Mouse (Mus musculus) MEL (cell line): Measurements from ENCODE around the gene Ren1. TPM values are rescaled to one million over a fixed set of nuclear protein-coding genes. Genes with fewer than 3 reads are reported as not detected.
A peak's percentile ranks its signal among the peaks of the same experiment; 100 is the strongest.

Source experiments
- DNase-seq: peaks from one replicate; pipeline ENCODE4 v3.0.0; 2011; ENCODE audit warnings: low read depth, low spot score
- H3K27ac ChIP-seq: 2 replicates; pipeline ENCODE4 v1.5.1; 2012; ENCODE audit warnings: low read depth, mild to moderate bottlenecking, control low read depth, low read length, moderate library complexity; ENCODE audit not compliant: control insufficient read depth
- H3K27me3 ChIP-seq, 2 experiments: fragments of 150-350 bp in 1 of 2; sonication (generic) in 1 of 2; 2 replicates each; pipeline ENCODE4 v1.6.1; 2012; ENCODE audit warnings: low read length in 2 of 2, mild to moderate bottlenecking in 2 of 2, improper control_type of control experiment in 1 of 2, moderate library complexity in 1 of 2; ENCODE audit not compliant: insufficient read depth in 2 of 2, control insufficient read depth in 1 of 2
- H3K36me3 ChIP-seq, 2 experiments: 2 replicates each; pipeline ENCODE4 v1.6.1; 2012 to 2014; ENCODE audit warnings: low read length in 2 of 2, improper control_type of control experiment in 1 of 2, inconsistent platforms in 1 of 2, mild to moderate bottlenecking in 1 of 2; ENCODE audit not compliant: insufficient read depth in 2 of 2, control insufficient read depth in 1 of 2
- H3K4me1 ChIP-seq, 2 experiments: fragments of 150-350 bp in 1 of 2; sonication (generic) in 1 of 2; 2 replicates each; pipeline ENCODE4 v1.6.1; 2012; ENCODE audit warnings: low read length in 2 of 2, improper control_type of control experiment in 1 of 2, mild to moderate bottlenecking in 1 of 2; ENCODE audit not compliant: insufficient read depth in 2 of 2, control insufficient read depth in 1 of 2
- H3K4me3 ChIP-seq, 2 experiments: fragments of 150-350 bp in 1 of 2; sonication (generic) in 1 of 2; 2 replicates each; pipeline ENCODE4 v1.5.1; 2012; ENCODE audit warnings: low read depth in 2 of 2, low read length in 2 of 2, mild to moderate bottlenecking in 2 of 2, moderate library complexity in 2 of 2, control low read depth in 1 of 2, improper control_type of control experiment in 1 of 2; ENCODE audit not compliant: control insufficient read depth in 1 of 2, insufficient read depth in 1 of 2
- H3K79me2 ChIP-seq: 2 replicates; pipeline ENCODE4 v1.6.1; 2012; ENCODE audit warnings: mild to moderate bottlenecking, low read length, moderate library complexity; ENCODE audit not compliant: control insufficient read depth, poor library complexity, insufficient read depth
- H3K9ac ChIP-seq: 2 replicates; pipeline ENCODE4 v1.6.1; 2012; ENCODE audit warnings: low read depth, mild to moderate bottlenecking, control low read depth, low read length, moderate library complexity; ENCODE audit not compliant: control insufficient read depth, poor library complexity, severe bottlenecking
- H3K9me3 ChIP-seq: fragments of 150-350 bp; sonication (generic); replicated peaks from 2 replicates; pipeline ENCODE4 v1.6.1; 2012; ENCODE audit warnings: mild to moderate bottlenecking, low read length, improper control_type of control experiment, moderate library complexity; ENCODE audit not compliant: insufficient read depth
- CHD1 ChIP-seq: IDR thresholded peaks from 2 replicates; pipeline ENCODE4 v1.6.1; 2012; ENCODE audit warnings: low read depth, mild to moderate bottlenecking, inconsistent platforms, low read length, improper control_type of control experiment
- CHD2 ChIP-seq: IDR thresholded peaks from 2 replicates; pipeline ENCODE4 v1.6.1; 2011; ENCODE audit warnings: low read length, improper control_type of control experiment
- E2F4 ChIP-seq: IDR thresholded peaks from 2 replicates; pipeline ENCODE4 v1.6.1; 2011; ENCODE audit warnings: low read depth, low read length, improper control_type of control experiment, borderline replicate concordance
- ELF1 ChIP-seq: IDR thresholded peaks from 2 replicates; pipeline ENCODE4 v1.6.1; 2014; ENCODE audit warnings: low read depth, mild to moderate bottlenecking, inconsistent platforms, low read length, improper control_type of control experiment, moderate library complexity
- EP300 ChIP-seq, 2 experiments: IDR thresholded peaks; 2 replicates each; pipeline ENCODE4 v1.6.1; 2011; ENCODE audit warnings: improper control_type of control experiment in 2 of 2, low read length in 2 of 2, low read depth in 1 of 2, mild to moderate bottlenecking in 1 of 2
- ETS1 ChIP-seq: IDR thresholded peaks from 2 replicates; pipeline ENCODE4 v1.6.1; 2012; ENCODE audit warnings: low read depth, mild to moderate bottlenecking, inconsistent platforms, low read length, improper control_type of control experiment, moderate library complexity
- GABPA ChIP-seq: IDR thresholded peaks from 2 replicates; pipeline ENCODE4 v1.6.1; 2012; ENCODE audit warnings: low read depth, mild to moderate bottlenecking, inconsistent platforms, low read length, improper control_type of control experiment, moderate library complexity
- GATA1 ChIP-seq: IDR thresholded peaks from 2 replicates; pipeline ENCODE4 v1.6.1; 2011; ENCODE audit warnings: low read depth, low read length, improper control_type of control experiment
- JUND ChIP-seq: IDR thresholded peaks from 2 replicates; pipeline ENCODE4 v1.6.1; 2011; ENCODE audit warnings: low read depth, mild to moderate bottlenecking, improper control_type of control experiment, low read length
- KAT2A ChIP-seq: conservative IDR thresholded peaks from 2 replicates; pipeline ENCODE4 v1.6.1; 2012; ENCODE audit warnings: low read depth, low read length, improper control_type of control experiment, inconsistent platforms
- MAX ChIP-seq: IDR thresholded peaks from 2 replicates; pipeline ENCODE4 v1.6.1; 2011; ENCODE audit warnings: low read length, improper control_type of control experiment
- MAZ ChIP-seq: IDR thresholded peaks from 2 replicates; pipeline ENCODE4 v1.6.1; 2012; ENCODE audit warnings: low read depth, mild to moderate bottlenecking, inconsistent platforms, low read length, improper control_type of control experiment
- MEF2A ChIP-seq: IDR thresholded peaks from 2 replicates; pipeline ENCODE4 v1.6.1; 2014; ENCODE audit warnings: low read depth, mild to moderate bottlenecking, inconsistent platforms, low read length, improper control_type of control experiment; ENCODE audit not compliant: poor library complexity, insufficient replicate concordance, severe bottlenecking; ENCODE audit errors: extremely low read depth
- MYB ChIP-seq: IDR thresholded peaks from 2 replicates; pipeline ENCODE4 v1.6.1; 2011; ENCODE audit warnings: mild to moderate bottlenecking, low read depth, low read length, improper control_type of control experiment
- MYC ChIP-seq: IDR thresholded peaks from 2 replicates; pipeline ENCODE4 v1.6.1; 2011; ENCODE audit warnings: low read depth, mild to moderate bottlenecking, low read length, improper control_type of control experiment, moderate library complexity
- NRF1 ChIP-seq: IDR thresholded peaks from 2 replicates; pipeline ENCODE4 v1.6.1; 2014; ENCODE audit warnings: low read depth, mild to moderate bottlenecking, inconsistent platforms, low read length, improper control_type of control experiment, moderate library complexity; ENCODE audit not compliant: poor library complexity, insufficient read depth, severe bottlenecking
- POLR2A ChIP-seq, 2 experiments: IDR thresholded peaks; 2 replicates each; pipeline ENCODE4 v1.6.1; 2011 to 2012; ENCODE audit warnings: low read length in 2 of 2, mild to moderate bottlenecking in 2 of 2, control low read depth in 1 of 2, improper control_type of control experiment in 1 of 2, low read depth in 1 of 2, moderate library complexity in 1 of 2; ENCODE audit not compliant: control insufficient read depth in 1 of 2, insufficient read depth in 1 of 2, poor library complexity in 1 of 2
- POLR2AphosphoS2 ChIP-seq: IDR thresholded peaks from 2 replicates; pipeline ENCODE4 v1.6.1; 2011; ENCODE audit warnings: low read length, improper control_type of control experiment
- RAD21 ChIP-seq: IDR thresholded peaks from 2 replicates; pipeline ENCODE4 v1.6.1; 2011; ENCODE audit warnings: mild to moderate bottlenecking, low read depth, low read length, improper control_type of control experiment
- RCOR1 ChIP-seq: IDR thresholded peaks from 2 replicates; pipeline ENCODE4 v1.6.1; 2012; ENCODE audit warnings: low read depth, mild to moderate bottlenecking, inconsistent platforms, low read length, improper control_type of control experiment
- SIN3A ChIP-seq: IDR thresholded peaks from 2 replicates; pipeline ENCODE4 v1.6.1; 2012; ENCODE audit warnings: low read length, improper control_type of control experiment, inconsistent platforms
- SMC3 ChIP-seq: IDR thresholded peaks from 2 replicates; pipeline ENCODE4 v1.6.1; 2011; ENCODE audit warnings: low read depth, low read length, improper control_type of control experiment
- TAL1 ChIP-seq: IDR thresholded peaks from 2 replicates; pipeline ENCODE4 v1.6.1; 2012; ENCODE audit warnings: mild to moderate bottlenecking, inconsistent platforms, low read length, moderate library complexity, mixed read lengths
- TBP ChIP-seq: IDR thresholded peaks from 2 replicates; pipeline ENCODE4 v1.8.0; 2011; ENCODE audit warnings: low read depth, low read length, improper control_type of control experiment
- TCF12 ChIP-seq: IDR thresholded peaks from 2 replicates; pipeline ENCODE4 v1.6.1; 2014; ENCODE audit warnings: low read depth, mild to moderate bottlenecking, inconsistent platforms, low read length, improper control_type of control experiment, moderate library complexity
- UBTF ChIP-seq: IDR thresholded peaks from 2 replicates; pipeline ENCODE4 v1.6.1; 2012; ENCODE audit warnings: low read depth, mild to moderate bottlenecking, inconsistent platforms, low read length, improper control_type of control experiment, moderate library complexity, borderline replicate concordance; ENCODE audit not compliant: insufficient read depth
- USF1 ChIP-seq: IDR thresholded peaks from 2 replicates; pipeline ENCODE4 v1.6.1; 2014; ENCODE audit warnings: low read depth, mild to moderate bottlenecking, inconsistent platforms, low read length, improper control_type of control experiment, moderate library complexity
- USF2 ChIP-seq, 2 experiments: IDR thresholded peaks; 2 replicates each; pipeline ENCODE4 v1.6.1; 2011 to 2012; ENCODE audit warnings: improper control_type of control experiment in 2 of 2, low read length in 2 of 2, borderline replicate concordance in 1 of 2, inconsistent platforms in 1 of 2, low read depth in 1 of 2, mild to moderate bottlenecking in 1 of 2; ENCODE audit not compliant: insufficient read depth in 1 of 2
- ZKSCAN1 ChIP-seq: IDR thresholded peaks from 2 replicates; pipeline ENCODE4 v1.6.1; 2012; ENCODE audit warnings: low read depth, mild to moderate bottlenecking, inconsistent platforms, low read length, improper control_type of control experiment, moderate library complexity
- ZNF384 ChIP-seq: IDR thresholded peaks from 2 replicates; pipeline ENCODE4 v1.6.1; 2012; ENCODE audit warnings: low read depth, mild to moderate bottlenecking, inconsistent platforms, low read length, improper control_type of control experiment
- polyA plus RNA-seq, 2 experiments: library from polyadenylated mRNA; stranded (reverse) in 1 of 2; unstranded in 1 of 2; fragments of >175 nt in 1 of 2; fragments of >200 nt in 1 of 2; gene quantifications; 2 replicates each; pipeline versions ENCODE4 v1.2.1 to v1.2.4; 2012; ENCODE audit warnings: low replicate concordance in 2 of 2, low read depth in 1 of 2; ENCODE audit not compliant: insufficient read length in 2 of 2, insufficient read depth in 1 of 2, missing spikeins in 1 of 2
- total RNA-seq: library from RNA; depleted of rRNA; stranded (reverse); fragments of 300-350 nt; gene quantifications from 2 replicates; pipeline ENCODE4 v1.2.3, GENCODE M21; 2012

Ren1 gene
- total and polyA plus RNA-seq, 3 experiments: 6.9 to 16.8 TPM; not detected in 1

GRCm38 (mm10) chr1:133386209-133386608, 35.9 kb downstream of the Ren1 start:
- TF ChIP-seq UBTF: no peak
- no peak for TF ChIP-seq POLR2AphosphoS2
- no peak for TF ChIP-seq USF2 (IDR thresholded peaks at IDR 0.05; ENCODE audit: borderline replicate concordance in 1 of 2, insufficient read depth in 1 of 2, low read depth in 1 of 2, low read length in 2 of 2)
- no peak for TF ChIP-seq E2F4
- TF ChIP-seq TBP: no peak
- TF ChIP-seq ELF1: no peak
- no peak for TF ChIP-seq SIN3A
- TF ChIP-seq CHD2: no peak
- no peak for TF ChIP-seq ZNF384
- no peak for TF ChIP-seq GATA1
- no peak for TF ChIP-seq MAX
- TF ChIP-seq CHD1: no peak
- TF ChIP-seq ZKSCAN1: no peak
- TF ChIP-seq ETS1: no peak
- TF ChIP-seq MYC: no peak
- TF ChIP-seq TCF12: no peak
- TF ChIP-seq SMC3: no peak
- no peak for TF ChIP-seq RAD21
- H3K27me3 ChIP-seq: no peaks in the 10 kb centered on the region

DNA sequence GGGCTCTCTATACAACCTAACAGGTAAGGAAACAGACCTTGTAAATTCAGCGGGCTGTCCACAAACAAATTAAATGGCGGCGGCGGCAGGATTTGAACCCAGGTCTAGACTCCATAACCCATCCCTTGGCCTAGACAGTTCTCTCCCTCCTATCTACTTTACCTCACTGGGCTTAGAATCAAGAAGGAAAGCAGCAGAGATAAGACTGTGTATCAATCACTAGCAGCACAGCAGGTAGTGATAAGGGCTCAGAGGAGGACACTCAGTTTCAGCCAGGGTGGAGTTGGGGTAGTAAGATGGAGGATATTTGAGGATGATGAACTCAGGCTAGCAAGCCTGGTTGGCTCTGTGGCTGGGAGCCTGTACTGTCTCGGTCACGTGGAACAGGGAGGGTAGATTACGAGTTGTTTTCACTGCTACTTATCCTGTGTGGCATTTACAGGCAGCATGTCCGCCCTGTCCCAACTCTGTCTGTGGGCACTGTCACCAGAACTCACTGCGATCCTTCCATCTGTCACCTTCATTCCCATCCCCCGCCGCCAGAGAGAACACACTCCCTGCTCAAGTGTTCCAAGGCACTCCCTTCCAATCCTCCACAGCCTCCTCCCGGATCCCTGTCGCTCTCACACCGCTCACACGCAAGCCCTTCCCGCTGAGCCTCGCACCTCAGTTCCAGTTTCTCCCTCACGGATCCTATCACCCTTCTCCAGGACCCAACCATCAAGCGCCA, 37.4 kb downstream of the Ren1 start:
- H3K4me3 ChIP-seq: no peak overlapping the region
- peaks cover 5 to 11% of the 10 kb centered on the region in 2 experiments; a peak in 2 of 4 replicates for H3K4me1 ChIP-seq
- H3K36me3 ChIP-seq: peaks cover 0 to 3% of the 10 kb centered on the region in 2 experiments; a peak in 1 of 4 replicates
- H3K79me2 ChIP-seq: no peaks in the 10 kb centered on the region
- H3K9ac ChIP-seq: no peak overlapping the region
- H3K27ac ChIP-seq: 0 out of 2 replicates have a peak overlapping the region, but pooled peaks have one; percentile 4
- no peaks in the 10 kb centered on the region for H3K9me3 ChIP-seq
- TF ChIP-seq MYB (no peak), NRF1 (no peak), POLR2A (IDR thresholded peaks at IDR 0.05; ENCODE audit: control insufficient read depth in 1 of 2, insufficient read depth in 1 of 2, low read depth in 1 of 2, low read length in 2 of 2, poor library complexity in 1 of 2) (no peak), GABPA (no peak), USF1 (no peak), ELF1 (no peak), E2F4 (no peak), GATA1 (peak; percentile 51; the same call in 1 of the 2 replicates), TAL1 (no peak), ETS1 (peak; percentile 44; the same call in 1 of the 2 replicates), TCF12 (peak; percentile 59; the same call in 1 of the 2 replicates), EP300 (IDR thresholded peaks at IDR 0.05; ENCODE audit: low read depth in 1 of 2, low read length in 2 of 2) (peak; percentile 29 to 38; a peak in 2 of 4 replicates), JUND (no peak), RCOR1 (no peak; the same call in 1 of the 2 replicates), MEF2A (no peak), MAZ (no peak), MYC (no peak), KAT2A (no peak; the same call in 1 of the 2 replicates), ZNF384 (no peak)
- H3K27me3 ChIP-seq: no peaks in the 10 kb centered on the region
- DNase-seq: peak; percentile 18

More at GRCm38 (mm10) chr1:133386209-133386608, 35.9 kb downstream of the Ren1 start:
- Histone ChIP-seq H3K9ac (no peak overlapping the region), H3K27ac (no peak overlapping the region), H3K9me3 (no peaks in the 10 kb centered on the region), H3K79me2 (no peaks in the 10 kb centered on the region), H3K4me1 (peaks cover 5 to 11% of the 10 kb centered on the region in 2 experiments; a peak in 2 of 4 replicates), H3K4me3 (no peak overlapping the region), H3K36me3 (peaks cover 0 to 3% of the 10 kb centered on the region in 2 experiments; a peak in 1 of 4 replicates)
- no peak for DNase-seq
